ENCODE assay signal across 13 mouse cellular contexts in the genomic region with DNA sequence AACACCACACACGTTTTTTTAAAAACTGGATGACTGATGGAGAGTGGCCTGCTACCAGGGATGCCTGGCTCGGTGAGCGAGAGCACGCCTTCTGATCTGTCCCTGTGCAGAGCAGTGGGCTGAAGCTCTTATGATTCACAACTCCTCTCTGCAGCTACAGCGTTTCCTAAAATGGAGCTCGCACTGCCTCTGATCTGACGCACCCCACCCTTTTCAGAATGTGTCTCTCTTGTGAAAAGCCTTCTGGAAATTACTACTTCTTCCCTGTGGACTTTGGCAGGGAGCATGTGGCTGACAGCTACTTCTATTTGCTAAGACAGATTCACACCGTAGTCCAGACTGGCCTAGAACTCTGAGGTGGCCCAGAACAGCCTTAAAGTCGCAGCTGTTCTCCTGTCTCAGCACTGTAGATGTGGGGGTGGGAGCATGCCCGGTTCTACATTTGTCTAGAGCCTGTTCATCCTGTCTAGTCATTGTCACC. TPM values are rescaled to one million over a fixed set of nuclear protein-coding genes. Genes with fewer than 3 reads are reported as not detected.
DNase-seq lines count a peak whose midpoint lies in the region; ATAC-seq and TF ChIP-seq lines count a peak whose summit lies in the region.
"Had no signal": no experiment of that assay in that cellular context is flagged by ENCODE, and none has a peak within 500 bp of the region (broad histone marks: within the 10 kb centered on the region; RNA-seq: fewer than 3 reads in every experiment).

No protein-coding gene starts in this region.

- no peak overlapping the region for H3K9ac ChIP-seq in hindbrain, embryonic 14.5 days
- no peak overlapping the region for H3K9ac ChIP-seq in kidney, embryonic 15.5 days
- H3K9ac ChIP-seq: neural tube, embryonic 13.5 days had no signal

- peak; percentile 33 for ATAC-seq in inflammation-experienced regulatory T-cells, adult 6 months
- ATAC-seq in hindbrain, embryonic 14.5 days (ENCODE audit: low FRiP score): no peak
- ATAC-seq in kidney, embryonic 15.5 days (replicated peaks; ENCODE audit: low FRiP score): no peak

- H3ac ChIP-seq in myocyte (ENCODE audit: control insufficient read depth, insufficient read length): no peak overlapping the region

- DNase-seq in left cerebral cortex, adult 11 months (ENCODE audit: low spot score): peak; percentile 63
- no peak for DNase-seq in left cerebral cortex, postnatal 4 days
- DNase-seq in thymus, postnatal 25 days: peak; percentile 54
- DNase-seq in adrenal gland, adult 2 months: no peak
- no peak for DNase-seq in hindbrain, embryonic 14.5 days (ENCODE audit: low spot score)
- DNase-seq: B cell, adult 2 months; heart, postnatal 36 days; kidney, postnatal 36 days had no signal

- no peak for TF ChIP-seq POLR2A in myocyte (IDR thresholded peaks at IDR 0.05; ENCODE audit: insufficient read length, low read depth)

- intact Hi-C loops in left cerebral cortex, postnatal 4 days (cut with DNase I): no loop called here

- H3K27me3 ChIP-seq in myocyte (ENCODE audit: control insufficient read depth, insufficient read depth, insufficient read length): peaks cover 6% of the 10 kb centered on the region
- H3K27me3 ChIP-seq in hindbrain, embryonic 14.5 days (ENCODE audit: control insufficient read depth, insufficient read depth, low read length): no peaks in the 10 kb centered on the region
- no peaks in the 10 kb centered on the region for H3K27me3 ChIP-seq in kidney, embryonic 15.5 days
- H3K27me3 ChIP-seq: neural tube, embryonic 13.5 days had no signal

- 78% methylated on average over 10 of the region's 10 CpGs for WGBS in hindbrain, embryonic 14.5 days
- 62% methylated on average over 10 of the region's 10 CpGs for WGBS in kidney, embryonic 15.5 days

- H3K4me3 ChIP-seq in myocyte: no peak overlapping the region
- no peak overlapping the region for H3K4me3 ChIP-seq in hindbrain, embryonic 14.5 days (replicated peaks; ENCODE audit: low read length)
- no peak overlapping the region for H3K4me3 ChIP-seq in kidney, embryonic 15.5 days (replicated peaks)
- H3K4me3 ChIP-seq: neural tube, embryonic 13.5 days had no signal

- H3K9me3 ChIP-seq in hindbrain, embryonic 14.5 days (ENCODE audit: control insufficient read depth, low read length): no peaks in the 10 kb centered on the region
- no peaks in the 10 kb centered on the region for H3K9me3 ChIP-seq in kidney, embryonic 15.5 days (replicated peaks)
- H3K9me3 ChIP-seq: neural tube, embryonic 13.5 days had no signal

- no peaks in the 10 kb centered on the region for H3K79me2 ChIP-seq in myocyte (ENCODE audit: control insufficient read depth, insufficient read depth)

- no peaks in the 10 kb centered on the region for H3K36me3 ChIP-seq in myocyte (ENCODE audit: control insufficient read depth, insufficient read depth)
- H3K36me3 ChIP-seq in hindbrain, embryonic 14.5 days (replicated peaks; ENCODE audit: control insufficient read depth, insufficient read depth): no peaks in the 10 kb centered on the region
- no peaks in the 10 kb centered on the region for H3K36me3 ChIP-seq in kidney, embryonic 15.5 days
- H3K36me3 ChIP-seq: neural tube, embryonic 13.5 days had no signal

- H3K4me2 ChIP-seq in myocyte (ENCODE audit: low read depth): peak overlapping the region; percentile 41
- no peak overlapping the region for H3K4me2 ChIP-seq in hindbrain, embryonic 14.5 days (replicated peaks)
- H3K4me2 ChIP-seq in kidney, embryonic 15.5 days: no peak overlapping the region
- H3K4me2 ChIP-seq: neural tube, embryonic 13.5 days had no signal

- no peak overlapping the region for H3K27ac ChIP-seq in hindbrain, embryonic 14.5 days
- H3K27ac ChIP-seq in kidney, embryonic 15.5 days: no peak overlapping the region
- H3K27ac ChIP-seq: neural tube, embryonic 13.5 days had no signal

- H3K4me1 ChIP-seq in hindbrain, embryonic 14.5 days (replicated peaks; ENCODE audit: control insufficient read depth, insufficient read depth, low read length): no peaks in the 10 kb centered on the region
- H3K4me1 ChIP-seq in kidney, embryonic 15.5 days: 0 out of 2 replicates have a peak, but pooled peaks cover 4% of the 10 kb centered on the region

TF ChIP-seq in myocyte, 11 proteins besides CTCF, POLR2A, EP300 and RAD21:
- TF ChIP-seq TCF3 (IDR thresholded peaks at IDR 0.05; ENCODE audit: insufficient read length, low read depth) (no peak), MYOD1 (IDR thresholded peaks at IDR 0.05; ENCODE audit: control insufficient read depth in 1 of 3, insufficient read length in 2 of 3, low read depth in 2 of 3) (peak in 2 of 3 experiments; percentile 31 to 66), MYOG (IDR thresholded peaks at IDR 0.05; ENCODE audit: control insufficient read depth in 1 of 3, insufficient read depth in 1 of 3, insufficient read length in 2 of 3, low read depth in 2 of 3) (peak in 1 of 3 experiments; percentile 34), E2F4 (IDR thresholded peaks at IDR 0.05; ENCODE audit: insufficient read depth) (no peak)

RNA-seq across cellular contexts. Expression of a gene that starts 1.5 kb away (rescaled TPM):
- total RNA-seq in left cerebral cortex, postnatal 4 days (2021): under 1 TPM; 0.16 to 0.24 TPM
- 10 to 100 TPM in 2 of 3 experiments, 1 to 10 TPM in 1; 9.0 to 14.1 (median 10.6) TPM for polyA plus RNA-seq in inflammation-experienced regulatory T-cells, adult 6 months (2017; shearing (Covaris generic))
- polyA plus RNA-seq in myocyte (2012; fragmentation: generic; extraction: Trizol): 0.24 TPM
- total RNA-seq in adrenal gland, adult 2 months (2021): under 1 TPM in 1 of 2 experiments, not detected in 1; 0.28 TPM
- polyA plus RNA-seq in adrenal gland, adult 2 months (2012; rRNA removed): 0.17 and 0.22 TPM in 2 replicates
- 0.05 and 0.27 TPM in 2 replicates for polyA plus RNA-seq in hindbrain, embryonic 14.5 days (2014; fragmentation: Nextera tagmentation; extraction: Ambion mirVana)
- 0.15 and 0.29 TPM in 2 replicates for polyA plus RNA-seq in kidney, embryonic 15.5 days (2015; fragmentation: Nextera tagmentation; extraction: Ambion mirVana)
- total RNA-seq: liver, adult 2 months had no signal
- polyA plus RNA-seq: liver, adult 2 months had no signal

RNA-seq across cellular contexts. Expression of a gene that starts 21.6 kb away (rescaled TPM):
- total RNA-seq in left cerebral cortex, postnatal 4 days (2021): 10 to 100 TPM; 26.5 to 29.8 TPM
- 10 to 100 TPM; 28.1 to 31.5 (median 28.8) TPM for polyA plus RNA-seq in inflammation-experienced regulatory T-cells, adult 6 months (2017; shearing (Covaris generic))
- polyA plus RNA-seq in myocyte (2012; fragmentation: generic; extraction: Trizol): 28.3 TPM
- total RNA-seq in adrenal gland, adult 2 months (2021): 10 to 100 TPM; 30.1 to 33.4 TPM
- polyA plus RNA-seq in adrenal gland, adult 2 months (2012; rRNA removed): 30.7 and 31.5 TPM in 2 replicates
- polyA plus RNA-seq in hindbrain, embryonic 14.5 days (2014; fragmentation: Nextera tagmentation; extraction: Ambion mirVana): 26.6 and 29.8 TPM in 2 replicates
- polyA plus RNA-seq in kidney, embryonic 15.5 days (2015; fragmentation: Nextera tagmentation; extraction: Ambion mirVana): 40.3 and 42.7 TPM in 2 replicates

RNA-seq across cellular contexts. Expression of a gene that starts 21.7 kb away (rescaled TPM):
- total RNA-seq in left cerebral cortex, postnatal 4 days (2021): 1 to 10 TPM; 4.7 to 6.8 TPM
- polyA plus RNA-seq in inflammation-experienced regulatory T-cells, adult 6 months (2017; shearing (Covaris generic)): 10 to 100 TPM in 1 of 3 experiments, 1 to 10 TPM in 2; 6.8 to 41.3 (median 7.5) TPM
- polyA plus RNA-seq in myocyte (2012; fragmentation: generic; extraction: Trizol): 46.9 TPM
- 1 to 10 TPM; 1.8 to 2.7 TPM for total RNA-seq in adrenal gland, adult 2 months (2021)
- 1.3 and 2.0 TPM in 2 replicates for polyA plus RNA-seq in adrenal gland, adult 2 months (2012; rRNA removed)
- polyA plus RNA-seq in hindbrain, embryonic 14.5 days (2014; fragmentation: Nextera tagmentation; extraction: Ambion mirVana): 18.8 and 19.9 TPM in 2 replicates
- 112 TPM in 2 replicates for polyA plus RNA-seq in kidney, embryonic 15.5 days (2015; fragmentation: Nextera tagmentation; extraction: Ambion mirVana)

RNA-seq across cellular contexts. Expression of a gene that starts 46.7 kb away (rescaled TPM):
- total RNA-seq in left cerebral cortex, postnatal 4 days (2021): 10 to 100 TPM; 20.7 to 22.8 TPM
- 1 to 10 TPM; 7.7 to 9.5 (median 8.1) TPM for polyA plus RNA-seq in inflammation-experienced regulatory T-cells, adult 6 months (2017; shearing (Covaris generic))
- 3.9 TPM for polyA plus RNA-seq in myocyte (2012; fragmentation: generic; extraction: Trizol)
- 10 to 100 TPM; 28.2 to 32.2 TPM for total RNA-seq in adrenal gland, adult 2 months (2021)
- 47.1 and 48.5 TPM in 2 replicates for polyA plus RNA-seq in adrenal gland, adult 2 months (2012; rRNA removed)
- polyA plus RNA-seq in hindbrain, embryonic 14.5 days (2014; fragmentation: Nextera tagmentation; extraction: Ambion mirVana): 17.9 and 18.5 TPM in 2 replicates
- polyA plus RNA-seq in kidney, embryonic 15.5 days (2015; fragmentation: Nextera tagmentation; extraction: Ambion mirVana): 10.4 and 11.9 TPM in 2 replicates

RNA-seq across cellular contexts. Expression of a gene that starts 48.3 kb away (rescaled TPM):
- 10 to 100 TPM; 62.8 to 63.8 TPM for total RNA-seq in left cerebral cortex, postnatal 4 days (2021)
- 100 to 1,000 TPM; 125 to 139 (median 135) TPM for polyA plus RNA-seq in inflammation-experienced regulatory T-cells, adult 6 months (2017; shearing (Covaris generic))
- 49.8 TPM for polyA plus RNA-seq in myocyte (2012; fragmentation: generic; extraction: Trizol)
- total RNA-seq in adrenal gland, adult 2 months (2021): 10 to 100 TPM; 73.1 to 84.2 TPM
- polyA plus RNA-seq in adrenal gland, adult 2 months (2012; rRNA removed): 27.1 and 31.9 TPM in 2 replicates
- polyA plus RNA-seq in hindbrain, embryonic 14.5 days (2014; fragmentation: Nextera tagmentation; extraction: Ambion mirVana): 91.7 and 97.4 TPM in 2 replicates
- polyA plus RNA-seq in kidney, embryonic 15.5 days (2015; fragmentation: Nextera tagmentation; extraction: Ambion mirVana): 68.9 and 74.8 TPM in 2 replicates

Comparison
In these comparisons a context has a peak if more than half of its experiments do, and no peak if none do; other contexts are left out.
1. DNase-seq: peak in left cerebral cortex, adult 11 months (single experiment) and thymus, postnatal 25 days (single experiment); none in left cerebral cortex, postnatal 4 days (single experiment), adrenal gland, adult 2 months (single experiment) and hindbrain, embryonic 14.5 days (single experiment).